Mouse (Mus musculus): ENCODE data around the gene Trpt1.

Gene Trpt1

GRCm38 (mm10) chr19:6996006-6996405, at the start of gene Trpt1, which contains the start of gene Nudt22:
Gene Trpt1 (plus strand): TSS chr19:6996131.
Gene Nudt22 (minus strand): TSS chr19:6996117.
- peak; percentile 96 for DNase-seq (ENCODE audit: low spot score)

- DNase-seq (ENCODE audit: low spot score) = no peak
Measured at GRCm38 (mm10) chr19:6947742-6948141, 48.2 kb upstream of the Trpt1 start.

- no peak for DNase-seq (ENCODE audit: low spot score)
Measured at GRCm38 (mm10) chr19:6948186-6948585, 47.7 kb upstream of the Trpt1 start.

- no peak for DNase-seq (ENCODE audit: low spot score)
Measured at GRCm38 (mm10) chr19:6949532-6949931, 46.4 kb upstream of the Trpt1 start.

- DNase-seq (ENCODE audit: low spot score) = no peak
Measured at GRCm38 (mm10) chr19:6949951-6950350, 46.0 kb upstream of the Trpt1 start.

GRCm38 (mm10) chr19:6950613-6951153, 45.2 kb upstream of the Trpt1 start:
- peak; percentile 87 for DNase-seq (ENCODE audit: low spot score)

- peak; percentile 97 for DNase-seq (ENCODE audit: low spot score)
Measured at GRCm38 (mm10) chr19:6951381-6951968, 44.5 kb upstream of the Trpt1 start.

GRCm38 (mm10) chr19:6951994-6952711, 43.8 kb upstream of the Trpt1 start:
- DNase-seq (ENCODE audit: low spot score) = peak; percentile 66

- no peak for DNase-seq (ENCODE audit: low spot score)
Measured at GRCm38 (mm10) chr19:6952712-6953037, 43.3 kb upstream of the Trpt1 start.

GRCm38 (mm10) chr19:6954046-6954445, 41.9 kb upstream of the Trpt1 start:
- no peak for DNase-seq (ENCODE audit: low spot score)

- no peak for DNase-seq (ENCODE audit: low spot score)
Measured at GRCm38 (mm10) chr19:6955424-6955823, 40.5 kb upstream of the Trpt1 start.

- DNase-seq (ENCODE audit: low spot score) = no peak
Measured at GRCm38 (mm10) chr19:6956461-6956860, 39.5 kb upstream of the Trpt1 start.

- peak; percentile 16 for DNase-seq (ENCODE audit: low spot score)
Measured at GRCm38 (mm10) chr19:6968491-6969271, 27.2 kb upstream of the Trpt1 start.

GRCm38 (mm10) chr19:6969291-6969664, 26.7 kb upstream of the Trpt1 start:
- DNase-seq (ENCODE audit: low spot score) = no peak

GRCm38 (mm10) chr19:6969665-6970381, 26.1 kb upstream of the Trpt1 start:
- DNase-seq (ENCODE audit: low spot score) = peak; percentile 69

GRCm38 (mm10) chr19:6970460-6971085, 25.4 kb upstream of the Trpt1 start:
- DNase-seq (ENCODE audit: low spot score) = peak; percentile 10

GRCm38 (mm10) chr19:6971644-6972043, 24.3 kb upstream of the Trpt1 start:
- DNase-seq (ENCODE audit: low spot score) = peak; percentile 36

- no peak for DNase-seq (ENCODE audit: low spot score)
Measured at GRCm38 (mm10) chr19:6972247-6972917, 23.5 kb upstream of the Trpt1 start.

GRCm38 (mm10) chr19:6973581-6974190, 22.2 kb upstream of the Trpt1 start:
- DNase-seq (ENCODE audit: low spot score) = peak; percentile 22
